Mouse (Mus musculus) forebrain, embryonic 16.5 days (tissue): Measurements from ENCODE around the gene Cdk10. TPM values are rescaled to one million over a fixed set of nuclear protein-coding genes. Genes with fewer than 3 reads are reported as not detected.

ENCODE experiments used
- ATAC-seq: fragments of 200-750 bp; cut with Nextera tagmentation; 2 replicates; pipeline ENCODE4 v1.8.0; 2017; ENCODE audit warnings: mild to moderate bottlenecking, moderate library complexity
- H3K27ac ChIP-seq: fragments of 300-500 bp; sonication (generic); 2 replicates; pipeline ENCODE4 v1.5.1; 2014; ENCODE audit warnings: low read length, control low read depth
- H3K27me3 ChIP-seq: fragments of 300-500 bp; sonication (generic); replicated peaks from 2 replicates; pipeline ENCODE4 v1.6.1; 2014; ENCODE audit warnings: low read length; ENCODE audit not compliant: control insufficient read depth, insufficient read depth
- H3K36me3 ChIP-seq: fragments of 300-500 bp; sonication (generic); 2 replicates; pipeline ENCODE4 v1.6.1; 2014; ENCODE audit not compliant: control insufficient read depth, insufficient read depth
- H3K4me1 ChIP-seq: fragments of 300-500 bp; sonication (generic); replicated peaks from 2 replicates; pipeline ENCODE4 v1.6.1; 2014; ENCODE audit warnings: low read length; ENCODE audit not compliant: control insufficient read depth, insufficient read depth
- H3K4me2 ChIP-seq: fragments of 300-500 bp; sonication (generic); 2 replicates; pipeline ENCODE4 v1.6.1; 2014; ENCODE audit warnings: mild to moderate bottlenecking, low read length, control low read depth
- H3K4me3 ChIP-seq: fragments of 300-500 bp; sonication (generic); replicated peaks from 2 replicates; pipeline ENCODE4 v1.5.1; 2014; ENCODE audit warnings: mild to moderate bottlenecking, low read length, control low read depth
- H3K9ac ChIP-seq: fragments of 300-500 bp; sonication (generic); replicated peaks from 2 replicates; pipeline ENCODE4 v1.6.1; 2014; ENCODE audit warnings: low read depth, low read length, control low read depth
- H3K9me3 ChIP-seq: fragments of 300-500 bp; sonication (generic); 2 replicates; pipeline ENCODE4 v1.6.1; 2016; ENCODE audit warnings: low read length; ENCODE audit not compliant: control insufficient read depth
- WGBS: fragments of 180-500 bp; shearing (Covaris S2); extraction: QIAGEN DNeasy Blood & Tissue Kit; methylation state at CpG from one replicate; pipeline ENCODE4 v1.1.7; 2014; 5-methylcytosine and 5-hydroxymethylcytosine counted together
- polyA plus RNA-seq: library from polyadenylated mRNA; unstranded; fragments of >200 nt; fragmentation: Nextera tagmentation; extraction: Ambion mirVana; gene quantifications from 2 replicates; pipeline ENCODE4 v1.2.1, GENCODE M21; 2015

Gene Cdk10
- polyA plus RNA-seq, 1 experiment from 2014 or later = 54.1 TPM

DNA sequence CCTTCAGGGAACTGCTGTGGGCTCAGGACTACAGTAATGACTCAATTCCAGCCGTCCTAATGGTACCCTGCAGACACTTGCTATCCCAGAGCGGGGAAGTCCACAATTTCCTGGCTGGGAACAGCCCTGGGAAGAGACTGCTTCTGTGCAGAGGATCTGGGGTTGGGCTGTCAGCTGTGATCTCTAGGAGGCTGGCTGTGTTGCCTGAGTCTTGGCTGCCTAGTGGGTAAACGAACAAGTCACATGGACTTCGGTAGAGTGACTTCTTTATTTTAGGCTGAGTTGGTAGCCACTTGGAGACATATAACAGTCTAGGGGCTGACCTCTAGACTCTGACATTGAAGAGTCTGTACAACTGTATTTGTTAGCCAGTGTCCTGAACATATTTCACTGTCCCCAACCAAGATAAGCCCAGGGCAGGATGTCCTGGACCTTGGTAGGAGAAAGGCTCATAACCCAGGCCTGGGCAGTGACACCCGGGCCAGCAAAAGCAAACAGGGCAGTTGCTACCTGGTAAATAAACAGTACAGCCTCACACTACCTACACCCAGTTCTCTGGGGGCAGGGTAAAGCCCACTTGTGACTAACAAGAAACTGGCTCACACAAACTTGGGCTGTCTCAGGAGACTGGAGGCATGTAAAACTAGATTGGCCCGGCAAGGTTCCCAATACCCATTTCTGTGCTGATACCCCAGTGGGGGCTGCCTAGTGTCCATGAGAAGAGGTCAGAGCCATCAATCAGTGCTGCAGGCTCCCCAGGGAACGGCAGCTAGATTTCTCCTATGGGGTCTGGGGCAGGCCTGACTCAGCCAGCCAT is 17.7 kb downstream of the Cdk10 start:
- Histone ChIP-seq H3K4me3 (no peak overlapping the region), H3K27me3 (no peaks in the 10 kb centered on the region), H3K9ac (no peak overlapping the region), H3K27ac (no peak overlapping the region), H3K36me3 (peaks cover 14% of the 10 kb centered on the region), H3K9me3 (no peaks in the 10 kb centered on the region), H3K4me1 (no peaks in the 10 kb centered on the region), H3K4me2 (no peak overlapping the region)
- WGBS = 91% methylated on average over 7 of the region's 7 CpGs
- no peak for ATAC-seq

DNA sequence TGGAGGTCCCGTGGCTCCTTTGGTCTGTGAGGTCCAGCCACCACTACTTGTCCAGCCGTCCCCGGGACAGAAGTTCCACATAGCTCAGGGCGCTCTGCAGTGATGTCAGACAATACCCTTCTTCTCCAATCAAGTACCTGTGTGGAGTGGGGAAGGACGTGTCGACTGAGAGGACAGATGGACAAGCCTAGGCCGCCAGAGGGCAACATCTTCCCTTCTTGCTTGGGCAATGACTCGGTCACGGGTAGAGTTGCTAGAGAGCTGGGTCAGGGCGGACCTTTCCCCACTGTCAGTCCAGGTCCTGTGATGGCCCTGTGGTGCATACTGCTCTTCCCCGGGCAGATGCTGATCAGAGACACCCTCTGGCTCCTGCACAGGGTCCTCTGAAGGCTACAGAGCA is 18.4 kb downstream of the Cdk10 start:
- 75% methylated on average over 11 of the region's 11 CpGs for WGBS
- peaks cover 20% of the 10 kb centered on the region for H3K36me3 ChIP-seq

DNA sequence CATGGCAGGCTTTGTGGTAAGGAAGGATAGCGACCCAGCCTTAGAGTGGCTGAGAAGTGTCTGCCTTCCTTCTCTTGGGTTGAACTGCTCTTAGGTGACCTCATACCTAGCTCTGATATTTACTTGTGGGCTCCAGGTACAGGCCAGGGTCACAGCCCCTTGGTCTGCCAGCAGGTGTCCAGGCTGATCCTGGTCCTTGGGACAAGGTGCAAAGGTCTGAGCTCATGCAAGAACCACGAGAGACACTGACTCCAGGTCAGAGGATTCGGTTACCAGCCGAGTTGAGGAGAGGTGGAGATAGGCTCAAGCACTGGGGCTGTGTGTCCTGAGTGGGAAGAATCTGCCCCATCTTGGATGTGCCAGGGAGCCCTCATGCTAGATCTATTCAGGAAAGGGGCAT is 19.7 kb downstream of the Cdk10 start:
- Histone ChIP-seq H3K27me3 (no peaks in the 10 kb centered on the region), H3K9ac (no peak overlapping the region), H3K36me3 (peaks cover 24% of the 10 kb centered on the region), H3K4me3 (no peak overlapping the region), H3K27ac (no peak overlapping the region), H3K4me2 (no peak overlapping the region), H3K4me1 (no peaks in the 10 kb centered on the region), H3K9me3 (no peaks in the 10 kb centered on the region)
- 98% methylated on average over 4 of the region's 4 CpGs for WGBS
- no peak for ATAC-seq

More for the DNA sequence above, 18.4 kb downstream of the Cdk10 start:
- H3K27me3 ChIP-seq = no peaks in the 10 kb centered on the region
- H3K4me2 ChIP-seq = no peak overlapping the region
- ATAC-seq = no peak
- no peaks in the 10 kb centered on the region for H3K9me3 ChIP-seq
- no peak overlapping the region for H3K27ac ChIP-seq
- H3K9ac ChIP-seq = no peak overlapping the region
- H3K4me1 ChIP-seq = no peaks in the 10 kb centered on the region
- H3K4me3 ChIP-seq = no peak overlapping the region

DNA sequence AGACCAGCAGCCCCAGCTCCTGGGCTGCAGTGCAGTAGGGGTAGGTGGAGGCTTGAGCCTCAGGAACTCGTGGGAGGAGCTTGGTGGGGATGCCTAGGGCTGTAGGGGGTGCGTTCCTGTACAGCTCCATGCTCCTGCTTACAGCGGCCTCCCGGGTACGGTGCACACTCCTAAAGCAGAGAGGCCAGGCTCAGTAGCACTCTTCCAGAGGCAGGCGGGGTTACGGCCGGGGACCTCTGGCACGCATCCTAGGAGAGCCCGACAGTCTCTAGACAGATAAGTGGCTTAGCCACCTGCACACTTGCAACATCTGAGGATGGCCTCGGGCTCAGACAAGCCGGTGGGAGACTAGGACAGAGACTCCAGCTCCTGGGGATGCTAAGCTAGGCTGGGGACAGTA is 20.9 kb downstream of the Cdk10 start:
- Histone ChIP-seq H3K27ac (no peak overlapping the region), H3K9me3 (no peaks in the 10 kb centered on the region), H3K9ac (no peak overlapping the region), H3K4me2 (no peak overlapping the region), H3K36me3 (peaks cover 24% of the 10 kb centered on the region), H3K27me3 (no peaks in the 10 kb centered on the region), H3K4me1 (no peaks in the 10 kb centered on the region), H3K4me3 (no peak overlapping the region)
- WGBS = 92% methylated on average over 12 of the region's 12 CpGs
- ATAC-seq = no peak

DNA sequence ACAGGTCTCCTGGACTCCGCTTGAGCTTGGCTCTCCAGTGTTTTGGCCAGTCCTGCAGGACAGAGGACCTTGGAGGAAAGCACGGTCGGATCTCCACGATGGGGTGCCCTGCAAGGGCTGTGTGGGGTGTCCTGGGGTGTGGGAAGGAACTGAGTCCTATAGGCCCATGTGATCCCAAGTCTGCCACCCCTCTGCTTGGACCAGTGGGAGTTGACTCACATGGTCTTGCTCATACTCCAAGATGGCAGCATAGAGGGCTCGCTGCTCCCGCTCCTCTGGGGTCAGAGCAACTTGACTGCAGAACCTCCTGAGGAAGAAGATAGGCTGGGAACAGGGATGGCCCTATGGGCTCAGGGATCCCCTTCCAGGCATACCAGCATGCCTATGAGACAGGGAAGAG is 23.1 kb downstream of the Cdk10 start:
- H3K4me1 ChIP-seq = peaks cover 4% of the 10 kb centered on the region
- WGBS = over 99% methylated on average over 6 of the region's 6 CpGs
- no peak overlapping the region for H3K27ac ChIP-seq
- no peaks in the 10 kb centered on the region for H3K27me3 ChIP-seq
- H3K9me3 ChIP-seq = no peaks in the 10 kb centered on the region
- no peak for ATAC-seq
- H3K36me3 ChIP-seq = peaks cover 24% of the 10 kb centered on the region
- no peak overlapping the region for H3K9ac ChIP-seq
- no peak overlapping the region for H3K4me2 ChIP-seq
- no peak overlapping the region for H3K4me3 ChIP-seq

DNA sequence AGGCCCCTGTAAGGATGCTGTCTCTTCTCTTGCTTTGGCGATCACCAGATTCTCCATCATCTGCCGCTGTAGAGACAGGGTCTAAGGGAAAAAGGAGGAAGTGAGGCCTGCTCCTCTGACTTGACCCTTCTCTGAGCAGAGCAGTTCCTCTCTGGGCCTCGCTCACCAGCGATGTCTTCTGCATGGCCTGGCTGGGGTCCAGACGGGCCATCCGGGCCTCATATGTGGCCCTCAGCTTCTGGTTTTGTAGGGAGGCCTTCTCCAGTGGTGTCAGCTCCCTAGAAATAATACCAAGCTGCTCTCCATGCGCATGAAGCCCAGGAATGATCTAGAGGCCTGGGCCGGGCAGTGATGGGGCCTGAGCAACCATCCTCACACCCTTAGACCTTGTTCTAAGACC is 24.0 kb downstream of the Cdk10 start:
- Histone ChIP-seq H3K27ac (no peak overlapping the region), H3K4me2 (no peak overlapping the region), H3K4me1 (peaks cover 11% of the 10 kb centered on the region), H3K27me3 (no peaks in the 10 kb centered on the region), H3K4me3 (no peak overlapping the region), H3K36me3 (peaks cover 24% of the 10 kb centered on the region), H3K9ac (no peak overlapping the region), H3K9me3 (no peaks in the 10 kb centered on the region)
- WGBS = 97% methylated on average over 8 of the region's 8 CpGs
- ATAC-seq = no peak

DNA sequence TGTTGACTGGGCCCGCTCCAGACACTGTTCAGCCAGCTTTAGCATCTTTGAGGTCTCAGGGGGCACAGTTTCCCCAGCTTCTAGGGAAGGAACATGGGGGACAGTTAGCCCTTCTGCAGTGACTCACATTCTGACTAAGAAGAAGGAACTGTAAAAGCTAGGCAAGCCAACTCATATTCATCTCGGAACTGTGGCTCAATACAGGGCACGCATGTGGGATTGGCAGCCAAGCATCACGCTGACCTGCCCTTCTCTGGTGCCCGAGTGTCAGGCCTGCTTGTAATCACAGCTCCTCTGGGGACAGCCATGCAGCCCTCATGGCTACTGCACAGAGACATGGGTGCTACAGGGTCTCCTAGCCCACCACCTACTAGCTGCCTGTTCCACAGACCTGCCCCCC is 26.3 kb downstream of the Cdk10 start:
- ATAC-seq = no peak
- no peak overlapping the region for H3K4me3 ChIP-seq
- no peaks in the 10 kb centered on the region for H3K9me3 ChIP-seq
- H3K27ac ChIP-seq = no peak overlapping the region
- H3K4me2 ChIP-seq = no peak overlapping the region
- H3K4me1 ChIP-seq = peaks cover 24% of the 10 kb centered on the region
- peaks cover 17% of the 10 kb centered on the region for H3K36me3 ChIP-seq
- no peaks in the 10 kb centered on the region for H3K27me3 ChIP-seq
- 97% methylated on average over 5 of the region's 5 CpGs for WGBS
- H3K9ac ChIP-seq = no peak overlapping the region

DNA sequence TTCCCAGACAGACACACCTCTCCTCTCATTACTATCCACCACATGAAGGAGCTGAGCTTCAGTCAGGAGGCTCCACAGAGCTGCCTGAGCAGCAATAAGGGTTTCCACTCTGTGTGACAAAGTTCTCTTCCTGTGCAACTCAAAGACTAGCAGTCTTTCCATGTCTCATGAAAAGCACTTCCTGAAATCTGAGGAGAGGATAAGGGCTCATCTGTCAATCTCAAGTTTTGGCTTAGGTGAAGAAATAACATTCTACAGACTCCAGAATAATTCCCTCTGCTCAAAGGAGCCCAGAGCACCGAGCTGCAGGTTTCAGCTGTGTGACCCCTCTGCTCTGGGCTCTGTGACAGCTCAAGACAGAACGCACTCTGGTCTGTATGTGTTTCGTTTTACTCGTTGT is 28.3 kb downstream of the Cdk10 start:
- H3K4me2 ChIP-seq = peak overlapping the region; percentile 75
- H3K4me3 ChIP-seq = peak overlapping the region; percentile 78
- H3K27me3 ChIP-seq = no peaks in the 10 kb centered on the region
- H3K4me1 ChIP-seq = peaks cover 26% of the 10 kb centered on the region
- H3K36me3 ChIP-seq = peaks cover 14% of the 10 kb centered on the region
- no peaks in the 10 kb centered on the region for H3K9me3 ChIP-seq
- 46% methylated on average over 4 of the region's 4 CpGs for WGBS
- H3K27ac ChIP-seq = no peak overlapping the region
- no peak overlapping the region; the same call in 1 of the 2 replicates for H3K9ac ChIP-seq
- no peak for ATAC-seq

DNA sequence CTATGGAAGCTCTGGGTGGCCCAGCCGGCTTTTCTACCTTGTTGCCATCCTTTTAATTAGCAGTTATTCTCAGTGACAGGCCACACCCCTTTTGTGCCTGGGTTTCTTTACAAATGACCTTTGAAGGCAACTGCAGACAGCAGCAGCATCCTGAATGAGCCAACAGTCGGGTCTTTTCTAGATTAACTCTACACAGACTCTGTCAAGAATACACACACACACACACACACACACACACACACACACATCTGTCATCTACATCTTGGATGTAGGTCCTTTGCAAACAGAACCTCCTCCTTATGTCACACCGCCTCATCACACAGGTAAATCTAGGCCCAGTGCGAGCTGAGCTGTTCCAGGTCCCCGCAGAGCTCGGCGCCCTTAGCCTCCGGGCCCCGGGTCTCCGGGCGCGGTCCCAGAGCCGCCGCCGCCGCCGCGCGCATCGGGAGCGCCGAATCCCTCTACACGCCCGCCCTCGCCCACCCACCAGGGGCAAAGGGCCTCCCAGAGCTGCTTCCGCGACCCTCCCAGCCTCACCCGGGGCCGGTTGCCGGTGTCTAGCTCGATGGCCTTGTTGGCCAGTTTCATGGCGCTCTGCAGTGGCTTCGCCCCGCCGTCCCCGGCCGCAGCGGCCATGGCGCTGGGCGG is 28.9 kb downstream of the Cdk10 start:
- peak overlapping the region; percentile 80 for H3K27ac ChIP-seq
- ATAC-seq = peak; percentile 68
- H3K9ac ChIP-seq = peak overlapping the region; percentile 92
- no peaks in the 10 kb centered on the region for H3K27me3 ChIP-seq
- peaks cover 26% of the 10 kb centered on the region for H3K4me1 ChIP-seq
- H3K9me3 ChIP-seq = no peaks in the 10 kb centered on the region
- H3K4me2 ChIP-seq = peak overlapping the region; percentile 75
- H3K4me3 ChIP-seq = peak overlapping the region; percentile 78
- peaks cover 12% of the 10 kb centered on the region; the same call in 1 of the 2 replicates for H3K36me3 ChIP-seq
- 0% methylated on average over 33 of the region's 40 CpGs for WGBS
